Mouse (Mus musculus): ENCODE results near the gene Gm20388.

- no peak for TF ChIP-seq POLR2A (IDR thresholded peaks at IDR 0.05; ENCODE audit: borderline replicate concordance, insufficient read depth, low read length)
- TF ChIP-seq CTCF (IDR thresholded peaks at IDR 0.05; ENCODE audit: borderline replicate concordance, insufficient read depth, low read depth, low read length): no peak
Observed at GRCm38 (mm10) chr8:124231485-124232279, 4321.0 kb downstream of the Gm20388 start.
